In the genomic region with DNA sequence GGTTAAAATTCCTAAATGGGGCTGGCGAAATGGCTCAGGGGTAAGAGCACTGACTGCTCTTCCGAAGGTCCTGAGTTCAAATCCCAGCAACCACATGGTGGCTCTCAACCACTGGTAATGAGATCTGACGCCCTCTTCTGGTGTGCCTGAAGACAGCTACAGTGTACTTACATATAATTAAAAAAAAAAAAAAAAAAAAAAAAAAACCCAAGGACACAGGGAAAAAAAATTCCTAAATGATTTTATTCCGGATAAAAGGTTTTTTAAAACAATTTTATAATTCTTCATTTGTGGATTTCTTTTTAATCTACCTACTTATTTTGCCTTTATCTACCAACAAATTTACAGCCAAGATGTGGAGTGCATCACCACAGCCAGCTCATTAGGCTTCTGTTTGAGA, we compare ENCODE assay signal across 4 mouse cellular contexts. TPM values are rescaled to one million over a fixed set of nuclear protein-coding genes. Genes with fewer than 3 reads are reported as not detected.
DNase-seq lines count a peak whose midpoint lies in the region; ATAC-seq and TF ChIP-seq lines count a peak whose summit lies in the region.
"Not testable (repeated sequence)": the region's sequence is repeated elsewhere in the genome, so short reads cannot be mapped to it uniquely, and the experiment has no call there.

No protein-coding gene starts in this region.

- 0 out of 2 replicates have a peak, but pooled peaks have one; percentile 3 for TF ChIP-seq CTCF in cerebellum, adult 2 months (IDR thresholded peaks at IDR 0.05; ENCODE audit: borderline replicate concordance, insufficient read depth, low read depth, low read length)
- TF ChIP-seq CTCF in kidney, postnatal 0 days (IDR thresholded peaks at IDR 0.05; ENCODE audit: low read depth): 0 out of 2 replicates have a peak, but pooled peaks have one; percentile 2

- H3K4me3 ChIP-seq in ES-E14 (ENCODE audit: insufficient read depth in 1 of 2, low read depth in 1 of 2, low read length in 2 of 2, poor library complexity in 1 of 2, severe bottlenecking in 1 of 2); cerebellum, adult 2 months (replicated peaks; ENCODE audit: insufficient read depth, low read depth, low read length); kidney, postnatal 0 days (replicated peaks; ENCODE audit: low read depth, low read length); macrophage (ENCODE audit: inconsistent target): not testable (repeated sequence)

- not testable (repeated sequence) for H3K4me2 ChIP-seq in kidney, postnatal 0 days (ENCODE audit: low read length)

- ATAC-seq in kidney, postnatal 0 days (replicated peaks; ENCODE audit: low FRiP score, low read depth): not testable (repeated sequence)

- H3K27me3 ChIP-seq in cerebellum, adult 2 months (ENCODE audit: control insufficient read depth, insufficient read depth, low read length); kidney, postnatal 0 days (ENCODE audit: insufficient read depth, low read length): not testable (repeated sequence)

- not testable (repeated sequence) for TF ChIP-seq POLR2A in cerebellum, adult 2 months (IDR thresholded peaks at IDR 0.05; ENCODE audit: borderline replicate concordance, insufficient read depth, low read length)

- not testable (repeated sequence) for H3K9ac ChIP-seq in ES-E14 (ENCODE audit: insufficient read depth, low read depth, low read length, poor library complexity, severe bottlenecking); kidney, postnatal 0 days (ENCODE audit: low read depth, low read length)

- in situ Hi-C loops in ES-E14 (cut with MboI; ENCODE audit: low sequenced_read_pairs in 2 of 2, unreplicated experiment in 2 of 2): not testable (repeated sequence)

- DNase-seq in ES-E14 (ENCODE audit: low read depth, low spot score); cerebellum, adult 2 months; kidney, postnatal 0 days (ENCODE audit: low spot score): not testable (repeated sequence)

- peaks cover 59% of the 10 kb centered on the region; the same call in 1 of the 2 replicates for H3K79me2 ChIP-seq in macrophage (ENCODE audit: inconsistent target)

- not testable (repeated sequence) for H3K9me3 ChIP-seq in ES-E14 (ENCODE audit: control insufficient read depth, insufficient read depth, low read depth, low read length); kidney, postnatal 0 days (replicated peaks; ENCODE audit: low read length)

- not testable (repeated sequence) for H3K36me3 ChIP-seq in ES-E14 (ENCODE audit: control insufficient read depth, insufficient read depth, low read length, poor library complexity, severe bottlenecking); kidney, postnatal 0 days (ENCODE audit: insufficient read depth, low read length)
- 0 out of 2 replicates have a peak, but pooled peaks cover 13% of the 10 kb centered on the region for H3K36me3 ChIP-seq in macrophage (ENCODE audit: inconsistent target)

- WGBS in cerebellum, adult 2 months: 95% methylated on average over 4 of the region's 4 CpGs
- 93% methylated on average over 4 of the region's 4 CpGs for WGBS in kidney, postnatal 0 days
- WGBS in macrophage (ENCODE audit: missing documents): 93% methylated on average over 4 of the region's 4 CpGs

- not testable (repeated sequence) for H3K27ac ChIP-seq in ES-E14 (ENCODE audit: insufficient read depth, low read depth, low read length, poor library complexity, severe bottlenecking); kidney, postnatal 0 days
- H3K27ac ChIP-seq in cerebellum, adult 2 months (ENCODE audit: insufficient read depth, low read length): 0 out of 2 replicates have a peak overlapping the region, but pooled peaks have one; percentile 49
- H3K27ac ChIP-seq in macrophage: peak overlapping the region; percentile 100

- H3K4me1 ChIP-seq in ES-E14 (ENCODE audit: control insufficient read depth in 2 of 2, insufficient read depth in 2 of 2, low read length in 2 of 2, poor library complexity in 1 of 2); kidney, postnatal 0 days (replicated peaks; ENCODE audit: insufficient read depth, low read length): not testable (repeated sequence)
- peaks cover 53% of the 10 kb centered on the region for H3K4me1 ChIP-seq in cerebellum, adult 2 months (ENCODE audit: control insufficient read depth, insufficient read depth, low read length)

TF ChIP-seq in ES-E14, 5 proteins besides CTCF, POLR2A, EP300 and RAD21:
- TF ChIP-seq ZNF384 (IDR thresholded peaks at IDR 0.05; ENCODE audit: low read depth, low read length): peak; percentile 67; the same call in 1 of the 2 replicates

RNA-seq across cellular contexts. Expression of a gene that starts 29.2 kb away (rescaled TPM):
- total RNA-seq in ES-E14 (2012; rRNA removed): 18.0 and 19.3 TPM in 2 replicates
- 118 and 124 TPM in 2 replicates for polyA plus RNA-seq in cerebellum, adult 2 months (2012; rRNA removed)
- polyA plus RNA-seq in kidney, postnatal 0 days (2015; fragmentation: Nextera tagmentation; extraction: Ambion mirVana): 28.5 and 30.3 TPM in 2 replicates
- 100 to 1,000 TPM in 25 of 26 experiments, 10 to 100 TPM in 1; 83.8 to 354 (median 145) TPM for total RNA-seq in macrophage (2018; cell fraction: chromatin; rRNA removed)
- total RNA-seq in macrophage (2018; cell fraction: cytosol; rRNA removed): 10 to 100 TPM; 46.4 to 82.4 (median 64.2) TPM
- 100 to 1,000 TPM in 17 of 26 experiments, 10 to 100 TPM in 9; 81.7 to 154 (median 106) TPM for total RNA-seq in macrophage (2018; cell fraction: nucleus; rRNA removed)
- 44.0 to 64.7 TPM (median 64.2 TPM) in 3 replicates for polyA plus RNA-seq in macrophage (2018)
